Comparison of ENCODE assay signal across 25 mouse cellular contexts in the genomic region with DNA sequence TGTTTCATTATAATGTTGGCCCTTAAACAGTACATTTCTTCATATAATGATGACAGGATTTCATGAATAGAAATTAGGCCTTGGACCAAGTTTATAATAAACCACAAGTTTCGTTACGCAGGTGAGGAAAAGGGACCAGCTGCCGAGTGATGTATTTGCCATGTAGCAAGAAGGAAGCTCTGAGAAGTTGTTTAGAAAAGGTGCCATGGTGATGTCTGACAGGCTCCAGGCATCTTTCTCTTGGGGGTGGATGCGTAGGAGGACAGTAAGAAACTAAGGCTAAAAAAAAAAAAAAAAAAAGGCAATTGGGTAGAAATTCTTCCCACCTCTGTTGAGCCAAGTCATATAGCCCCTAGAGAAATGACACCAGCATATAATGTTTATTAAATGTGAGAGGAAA.
A peak's percentile ranks its signal among the peaks of the same experiment; 100 is the strongest.
DNase-seq lines count a peak whose midpoint lies in the region; ATAC-seq and TF ChIP-seq lines count a peak whose summit lies in the region.
"Had no signal": no experiment of that assay in that cellular context is flagged by ENCODE, and none has a peak within 500 bp of the region (broad histone marks: within the 10 kb centered on the region; RNA-seq: fewer than 3 reads in every experiment).

No protein-coding gene starts in this region.

- no peaks in the 10 kb centered on the region for H3K27me3 ChIP-seq in forebrain, embryonic 14.5 days (replicated peaks; ENCODE audit: control insufficient read depth, insufficient read depth, low read length)
- no peaks in the 10 kb centered on the region for H3K27me3 ChIP-seq in forebrain, embryonic 16.5 days (replicated peaks; ENCODE audit: control insufficient read depth, insufficient read depth, low read length)
- H3K27me3 ChIP-seq in spleen, adult 2 months (ENCODE audit: control insufficient read depth, insufficient read depth, low read length), result no peaks in the 10 kb centered on the region
- H3K27me3 ChIP-seq: embryonic facial prominence, embryonic 12.5 days; forebrain, embryonic 12.5 days; hindbrain, embryonic 15.5 days; intestine, embryonic 15.5 days; limb, embryonic 15.5 days; neural tube, embryonic 15.5 days had no signal

- 89% methylated on average over 4 of the region's 4 CpGs for WGBS in forebrain, embryonic 14.5 days
- 71% methylated on average over 4 of the region's 4 CpGs for WGBS in forebrain, embryonic 16.5 days
- WGBS in spleen, adult 2 months, result 82% methylated on average over 4 of the region's 4 CpGs

- no peaks in the 10 kb centered on the region for H3K36me3 ChIP-seq in forebrain, embryonic 14.5 days (ENCODE audit: control insufficient read depth, insufficient read depth, low read length)
- no peaks in the 10 kb centered on the region for H3K36me3 ChIP-seq in forebrain, embryonic 16.5 days (ENCODE audit: control insufficient read depth, insufficient read depth)
- H3K36me3 ChIP-seq in spleen, adult 2 months (ENCODE audit: control insufficient read depth, insufficient read depth, low read length), result no peaks in the 10 kb centered on the region
- H3K36me3 ChIP-seq: embryonic facial prominence, embryonic 12.5 days; forebrain, embryonic 12.5 days; heart, embryonic 10.5 days; hindbrain, embryonic 15.5 days; intestine, embryonic 15.5 days; limb, embryonic 15.5 days; neural tube, embryonic 15.5 days had no signal

- TF ChIP-seq POLR2A in spleen, adult 2 months (IDR thresholded peaks at IDR 0.05; ENCODE audit: low read depth, low read length), result no peak

- intact Hi-C loops in left cerebral cortex, postnatal 14 days (cut with DNase I), result no loop called here
- intact Hi-C loops in left cerebral cortex, adult 2 months (cut with DNase I), result no loop called here

- DNase-seq in forebrain, embryonic 14.5 days (ENCODE audit: low spot score), result peak; percentile 1
- DNase-seq in left cerebral cortex, postnatal 14 days (ENCODE audit: low spot score in 2 of 2), result peak; percentile 25 to 59
- no peak for DNase-seq in left cerebral cortex, adult 2 months (ENCODE audit: extremely low spot score in 1 of 2, low spot score in 2 of 2)
- no peak for DNase-seq in spleen, adult 2 months (ENCODE audit: low read depth in 1 of 2, low spot score in 2 of 2)
- DNase-seq in spleen, postnatal 4 days (ENCODE audit: low spot score in 2 of 2), result no peak
- no peak for DNase-seq in spleen, postnatal 36 days (ENCODE audit: low spot score in 2 of 2)
- no peak for DNase-seq in lung, postnatal 25 days (ENCODE audit: low spot score)
- DNase-seq: adrenal gland, postnatal 36 days; cerebellum, adult 11-12 months; gastrocnemius, adult 2 months; kidney, adult 9 months; kidney, postnatal 14 days; left cerebral cortex, postnatal 4 days had no signal

- TF ChIP-seq CTCF in left cerebral cortex, adult 2 months (IDR thresholded peaks at IDR 0.05), result no peak
- TF ChIP-seq CTCF in spleen, adult 2 months (IDR thresholded peaks at IDR 0.05; ENCODE audit: extremely low read depth, insufficient read depth, insufficient read length, insufficient replicate concordance), result no peak

- no peak for ATAC-seq in forebrain, embryonic 14.5 days
- ATAC-seq in forebrain, embryonic 16.5 days, result no peak
- ATAC-seq: intestine, embryonic 15.5 days; lung, postnatal 0 days had no signal

- H3K4me1 ChIP-seq in forebrain, embryonic 14.5 days (ENCODE audit: control insufficient read depth, insufficient read depth, low read length), result no peaks in the 10 kb centered on the region
- H3K4me1 ChIP-seq in forebrain, embryonic 16.5 days (replicated peaks; ENCODE audit: control insufficient read depth, insufficient read depth, low read length), result peaks cover 7% of the 10 kb centered on the region; the same call in 1 of the 2 replicates
- H3K4me1 ChIP-seq in spleen, adult 2 months (ENCODE audit: control insufficient read depth, insufficient read depth, insufficient read length), result peaks cover 17% of the 10 kb centered on the region; the same call in 1 of the 2 replicates
- H3K4me1 ChIP-seq: embryonic facial prominence, embryonic 12.5 days; forebrain, embryonic 12.5 days; heart, embryonic 10.5 days; hindbrain, embryonic 15.5 days; intestine, embryonic 15.5 days; neural tube, embryonic 15.5 days had no signal

- no peak overlapping the region for H3K27ac ChIP-seq in forebrain, embryonic 14.5 days (ENCODE audit: low read depth, low read length)
- no peak overlapping the region for H3K27ac ChIP-seq in forebrain, embryonic 16.5 days (ENCODE audit: low read length)
- no peak overlapping the region for H3K27ac ChIP-seq in left cerebral cortex, adult 2 months
- peak overlapping the region; percentile 62; the same call in 1 of the 2 replicates for H3K27ac ChIP-seq in spleen, adult 2 months (ENCODE audit: insufficient read depth, low read length)
- H3K27ac ChIP-seq: embryonic facial prominence, embryonic 12.5 days; forebrain, embryonic 12.5 days; gastrocnemius, adult 2 months; heart, embryonic 10.5 days; hindbrain, embryonic 15.5 days; intestine, embryonic 15.5 days; limb, embryonic 15.5 days; liver, embryonic 14.5 days; neural tube, embryonic 15.5 days; stomach, postnatal 0 days had no signal

- H3K9me3 ChIP-seq in forebrain, embryonic 14.5 days (replicated peaks; ENCODE audit: control insufficient read depth, low read length), result no peaks in the 10 kb centered on the region
- no peaks in the 10 kb centered on the region for H3K9me3 ChIP-seq in forebrain, embryonic 16.5 days (ENCODE audit: control insufficient read depth, low read length)
- H3K9me3 ChIP-seq: embryonic facial prominence, embryonic 12.5 days; forebrain, embryonic 12.5 days; heart, embryonic 10.5 days; hindbrain, embryonic 15.5 days; intestine, embryonic 15.5 days; limb, embryonic 15.5 days; neural tube, embryonic 15.5 days had no signal

- no peak overlapping the region for H3K4me3 ChIP-seq in forebrain, embryonic 14.5 days (ENCODE audit: low read depth, low read length)
- H3K4me3 ChIP-seq in forebrain, embryonic 16.5 days (replicated peaks; ENCODE audit: low read length), result no peak overlapping the region
- H3K4me3 ChIP-seq in left cerebral cortex, adult 2 months, result no peak overlapping the region
- H3K4me3 ChIP-seq in spleen, adult 2 months (ENCODE audit: extremely low read depth, insufficient read depth, insufficient read length), result no peak overlapping the region
- H3K4me3 ChIP-seq: embryonic facial prominence, embryonic 12.5 days; forebrain, embryonic 12.5 days; gastrocnemius, adult 2 months; heart, embryonic 10.5 days; hindbrain, embryonic 15.5 days; intestine, embryonic 15.5 days; limb, embryonic 15.5 days; neural tube, embryonic 15.5 days had no signal

- no peak overlapping the region for H3K9ac ChIP-seq in forebrain, embryonic 14.5 days (ENCODE audit: low read length)
- no peak overlapping the region for H3K9ac ChIP-seq in forebrain, embryonic 16.5 days (replicated peaks; ENCODE audit: low read depth, low read length)
- H3K9ac ChIP-seq: embryonic facial prominence, embryonic 12.5 days; forebrain, embryonic 12.5 days; hindbrain, embryonic 15.5 days; intestine, embryonic 15.5 days; limb, embryonic 15.5 days; liver, embryonic 14.5 days; neural tube, embryonic 15.5 days had no signal

- no peak overlapping the region for H3K4me2 ChIP-seq in forebrain, embryonic 14.5 days (ENCODE audit: low read length)
- no peak overlapping the region for H3K4me2 ChIP-seq in forebrain, embryonic 16.5 days (ENCODE audit: low read length)
- H3K4me2 ChIP-seq: embryonic facial prominence, embryonic 12.5 days; forebrain, embryonic 12.5 days; hindbrain, embryonic 15.5 days; intestine, embryonic 15.5 days; limb, embryonic 15.5 days; midbrain, embryonic 11.5 days; neural tube, embryonic 15.5 days had no signal

Comparison
In these comparisons a context has a peak if more than half of its experiments do, and no peak if none do; other contexts are left out.
1. DNase-seq: peak in forebrain, embryonic 14.5 days (single experiment) and left cerebral cortex, postnatal 14 days (2 of 2); none in left cerebral cortex, adult 2 months (0 of 2), spleen, adult 2 months (0 of 2), spleen, postnatal 4 days (0 of 2), spleen, postnatal 36 days (0 of 2) and lung, postnatal 25 days (single experiment).